Mouse (Mus musculus) brain, adult 2 months (tissue): Measurements from ENCODE around the gene Hoxa6.
A peak's percentile ranks its signal among the peaks of the same experiment; 100 is the strongest.

Experiments used
- DNase-seq: peaks from one replicate; pipeline ENCODE4 v3.0.0; 2011; ENCODE audit warnings: low read depth, low spot score

Gene Hoxa6

GRCm38 (mm10) chr6:52178918-52179665, 29.4 kb downstream of the Hoxa6 start:
- no peak for DNase-seq

- no peak for DNase-seq
Measured at GRCm38 (mm10) chr6:52177806-52178205, 30.7 kb downstream of the Hoxa6 start.

GRCm38 (mm10) chr6:52177061-52177735, 31.3 kb downstream of the Hoxa6 start, which contains the start of gene 5730596B20Rik:
Gene 5730596B20Rik, plus strand, starts transcription at chr6:52177498.
- no peak for DNase-seq

GRCm38 (mm10) chr6:52176391-52176790, 32.1 kb downstream of the Hoxa6 start:
- DNase-seq = no peak

GRCm38 (mm10) chr6:52175864-52176263, 32.7 kb downstream of the Hoxa6 start:
- DNase-seq = no peak

- DNase-seq = no peak
Measured at GRCm38 (mm10) chr6:52174968-52175751, 33.4 kb downstream of the Hoxa6 start.

GRCm38 (mm10) chr6:52173648-52174047, 34.9 kb downstream of the Hoxa6 start:
- no peak for DNase-seq

GRCm38 (mm10) chr6:52172501-52172900, 36.0 kb downstream of the Hoxa6 start:
- peak; percentile 38 for DNase-seq

GRCm38 (mm10) chr6:52171938-52172337, 36.6 kb downstream of the Hoxa6 start:
- no peak for DNase-seq

- DNase-seq = no peak
Measured at GRCm38 (mm10) chr6:52171331-52171730, 37.2 kb downstream of the Hoxa6 start.

- no peak for DNase-seq
Measured at GRCm38 (mm10) chr6:52170898-52171223, 37.7 kb downstream of the Hoxa6 start.

- no peak for DNase-seq
Measured at GRCm38 (mm10) chr6:52170166-52170897, 38.2 kb downstream of the Hoxa6 start.

- DNase-seq = no peak
Measured at GRCm38 (mm10) chr6:52169499-52170165, 38.9 kb downstream of the Hoxa6 start.

- DNase-seq = no peak
Measured at GRCm38 (mm10) chr6:52168191-52169055, 40.1 kb downstream of the Hoxa6 start.

GRCm38 (mm10) chr6:52167736-52168161, 40.8 kb downstream of the Hoxa6 start:
- no peak for DNase-seq

GRCm38 (mm10) chr6:52167176-52167575, 41.3 kb downstream of the Hoxa6 start:
- no peak for DNase-seq

- DNase-seq = no peak
Measured at GRCm38 (mm10) chr6:52166431-52167077, 42.0 kb downstream of the Hoxa6 start.

- no peak for DNase-seq
Measured at GRCm38 (mm10) chr6:52165441-52166370, 42.8 kb downstream of the Hoxa6 start.
